ENCODE assay signal across 9 mouse cellular contexts in the genomic region with DNA sequence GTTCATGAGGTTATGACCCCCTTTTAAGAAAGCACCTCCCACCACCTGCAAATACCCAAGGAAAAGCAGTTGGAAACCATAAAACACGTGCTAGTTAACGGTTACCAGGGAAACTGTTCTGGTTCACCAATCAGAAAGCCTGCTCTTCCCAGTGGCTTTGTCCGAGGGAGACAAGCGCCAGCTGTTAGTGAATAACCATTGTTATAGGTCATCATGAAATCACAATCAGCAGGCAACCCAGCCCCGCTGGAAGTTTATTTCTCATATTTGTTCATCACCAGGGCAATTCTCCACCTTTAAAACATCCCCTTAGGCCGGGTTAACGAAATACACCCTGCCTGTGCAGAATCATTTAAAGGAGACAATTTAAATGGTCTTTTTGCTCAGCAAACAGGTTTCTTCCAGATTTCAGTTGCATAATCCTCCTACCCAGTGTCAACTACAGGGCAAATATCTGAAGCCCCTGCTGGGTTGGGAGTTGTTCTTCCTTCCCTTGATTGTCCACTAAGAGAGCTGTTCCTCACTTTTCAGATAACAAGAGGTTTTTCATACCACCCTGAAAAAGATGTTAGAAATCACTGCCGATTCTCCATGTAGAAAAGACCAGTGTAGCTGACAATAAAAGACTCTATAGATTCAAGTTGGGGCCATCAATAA.
DNase-seq lines count a peak whose midpoint lies in the region; ATAC-seq lines count a peak whose summit lies in the region.
"Had no signal": no experiment of that assay in that cellular context is flagged by ENCODE, and none has a peak within 500 bp of the region (broad histone marks: within the 10 kb centered on the region; RNA-seq: fewer than 3 reads in every experiment).

No protein-coding gene starts in this region.

- H3K27ac ChIP-seq in hindbrain, embryonic 13.5 days: peak overlapping the region; percentile 53; the same call in 1 of the 2 replicates

- DNase-seq in gastrocnemius, adult 18-20 months (ENCODE audit: low spot score): peak; percentile 34
- DNase-seq in gastrocnemius, postnatal 36 days: no peak
- DNase-seq in forelimb bud, embryonic 11.5 days (ENCODE audit: low read depth, low spot score): peak; percentile 82
- peak; percentile 16 to 24 for DNase-seq in layer of hippocampus, adult 8-10 months (ENCODE audit: low spot score in 2 of 2)
- peak; percentile 69 for DNase-seq in neural tube, embryonic 10.5 days (ENCODE audit: extremely low spot score, low spot score)
- DNase-seq in spleen, adult 12 weeks (ENCODE audit: low spot score): no peak
- DNase-seq in lung, postnatal 14 days: no peak

- peak; percentile 95 for ATAC-seq in hindbrain, embryonic 13.5 days (ENCODE audit: low FRiP score)

- intact Hi-C loops in gastrocnemius, postnatal 36 days (cut with DNase I): no loop called here

- H3K9ac ChIP-seq in hindbrain, embryonic 13.5 days: no peak overlapping the region; the same call in 1 of the 2 replicates

- H3K9me3 ChIP-seq in hindbrain, embryonic 13.5 days: no peaks in the 10 kb centered on the region

- peak overlapping the region; percentile 16; the same call in 1 of the 2 replicates for H3K4me3 ChIP-seq in hindbrain, embryonic 13.5 days
- H3K4me3 ChIP-seq: erythroblast, embryonic 14.5 days had no signal

- peak overlapping the region; percentile 44 for H3K4me2 ChIP-seq in hindbrain, embryonic 13.5 days

- H3K36me3 ChIP-seq in hindbrain, embryonic 13.5 days: no peaks in the 10 kb centered on the region

- H3K4me1 ChIP-seq in hindbrain, embryonic 13.5 days (replicated peaks): peaks cover 9% of the 10 kb centered on the region; the same call in 1 of the 2 replicates

- H3K27me3 ChIP-seq in hindbrain, embryonic 13.5 days: peaks cover 28% of the 10 kb centered on the region

- 3% methylated on average over 8 of the region's 8 CpGs for WGBS in hindbrain, embryonic 13.5 days

Comparison
In these comparisons a context has a peak if more than half of its experiments do, and no peak if none do; other contexts are left out.
1. DNase-seq: peak in gastrocnemius, adult 18-20 months (single experiment), forelimb bud, embryonic 11.5 days (single experiment), layer of hippocampus, adult 8-10 months (2 of 2) and neural tube, embryonic 10.5 days (single experiment); none in gastrocnemius, postnatal 36 days (0 of 2), spleen, adult 12 weeks (single experiment) and lung, postnatal 14 days (single experiment).